Mouse (Mus musculus): ENCODE results near the gene Fars2. TPM values are rescaled to one million over a fixed set of nuclear protein-coding genes. Genes with fewer than 3 reads are reported as not detected.
A peak's percentile ranks its signal among the peaks of the same experiment; 100 is the strongest.
"Not testable (repeated sequence)": the region's sequence is repeated elsewhere in the genome, so short reads cannot be mapped to it uniquely, and the experiment has no call there.

Fars2 gene
- polyA plus RNA-seq, 1 experiment from 2014 or later = 28.9 TPM

DNA sequence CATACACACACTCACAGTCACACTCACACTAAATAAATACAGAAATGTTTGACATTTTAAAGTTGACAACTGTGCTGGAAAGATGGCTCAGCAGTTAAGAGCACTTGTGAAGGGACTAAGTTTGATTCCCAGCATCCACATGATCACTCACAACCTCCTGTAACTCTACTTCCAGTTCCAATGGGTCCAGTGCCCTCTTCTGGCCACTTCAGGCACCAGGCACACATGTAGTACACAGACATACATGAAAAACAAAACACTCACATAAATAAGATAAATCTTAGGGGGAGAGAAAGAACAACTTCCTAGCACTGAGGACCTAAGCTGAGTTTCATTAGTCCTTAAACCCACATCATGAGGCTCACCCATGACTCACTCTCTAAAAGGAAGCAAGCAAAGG is 302.1 kb downstream of the Fars2 start:
- H3K9ac ChIP-seq = no peak overlapping the region
- H3K4me1 ChIP-seq (replicated peaks) = no peaks in the 10 kb centered on the region
- H3K9me3 ChIP-seq = no peaks in the 10 kb centered on the region
- no peaks in the 10 kb centered on the region for H3K27me3 ChIP-seq
- no peaks in the 10 kb centered on the region for H3K36me3 ChIP-seq
- no peak overlapping the region for H3K4me2 ChIP-seq
- no peak overlapping the region for H3K4me3 ChIP-seq
- H3K27ac ChIP-seq (replicated peaks) = no peak overlapping the region
- ATAC-seq (ENCODE audit: low read depth) = no peak

DNA sequence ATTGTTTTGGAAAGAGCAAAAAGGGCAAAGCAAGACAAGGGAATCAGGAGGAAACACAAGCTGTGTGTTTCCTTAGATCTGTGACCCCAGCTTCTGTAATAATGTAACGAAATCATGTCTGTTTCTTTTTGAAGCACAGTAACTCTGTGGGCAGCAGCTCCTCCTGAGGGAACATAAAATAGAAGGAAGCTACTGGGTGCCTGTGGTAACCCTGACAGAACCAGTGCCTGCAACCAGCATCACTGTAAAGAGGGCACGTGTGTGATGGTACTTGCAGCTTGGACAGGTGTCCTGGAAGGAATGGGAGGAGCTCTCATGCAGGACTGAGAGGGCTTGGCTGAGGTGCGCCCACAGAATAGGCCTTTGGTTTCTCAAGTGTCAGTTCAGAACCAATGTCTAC is 305.2 kb downstream of the Fars2 start:
- no peak for ATAC-seq (ENCODE audit: low read depth)
- no peaks in the 10 kb centered on the region for H3K4me1 ChIP-seq (replicated peaks)
- no peaks in the 10 kb centered on the region for H3K9me3 ChIP-seq
- no peak overlapping the region for H3K9ac ChIP-seq
- no peak overlapping the region for H3K27ac ChIP-seq (replicated peaks)
- 81% methylated on average over 3 of the region's 3 CpGs for WGBS
- no peaks in the 10 kb centered on the region for H3K36me3 ChIP-seq
- H3K4me2 ChIP-seq = no peak overlapping the region
- H3K27me3 ChIP-seq = no peaks in the 10 kb centered on the region
- H3K4me3 ChIP-seq = no peak overlapping the region

- 25% methylated on average over 17 of the region's 17 CpGs for WGBS
- H3K36me3 ChIP-seq; ATAC-seq (ENCODE audit: low read depth): not testable (repeated sequence)
Measured at GRCm38 (mm10) chr13:36425824-36426705, 308.9 kb downstream of the Fars2 start.

GRCm38 (mm10) chr13:36429500-36430189 is 312.4 kb downstream of the Fars2 start:
- Histone ChIP-seq H3K4me3 (no peak overlapping the region), H3K27ac (replicated peaks) (no peak overlapping the region; the same call in 1 of the 2 replicates), H3K9me3 (no peaks in the 10 kb centered on the region), H3K36me3 (no peaks in the 10 kb centered on the region), H3K27me3 (no peaks in the 10 kb centered on the region), H3K9ac (no peak overlapping the region), H3K4me1 (replicated peaks) (peaks cover 9% of the 10 kb centered on the region; the same call in 1 of the 2 replicates), H3K4me2 (no peak overlapping the region)
- ATAC-seq (ENCODE audit: low read depth) = peak; percentile 70
- WGBS = 56% methylated on average over 7 of the region's 7 CpGs

More at GRCm38 (mm10) chr13:36425824-36426705, 308.9 kb downstream of the Fars2 start:
- H3K4me2 ChIP-seq; H3K4me1 ChIP-seq (replicated peaks); H3K27ac ChIP-seq (replicated peaks); H3K27me3 ChIP-seq; H3K9ac ChIP-seq; H3K4me3 ChIP-seq; H3K9me3 ChIP-seq: not testable (repeated sequence)

DNA sequence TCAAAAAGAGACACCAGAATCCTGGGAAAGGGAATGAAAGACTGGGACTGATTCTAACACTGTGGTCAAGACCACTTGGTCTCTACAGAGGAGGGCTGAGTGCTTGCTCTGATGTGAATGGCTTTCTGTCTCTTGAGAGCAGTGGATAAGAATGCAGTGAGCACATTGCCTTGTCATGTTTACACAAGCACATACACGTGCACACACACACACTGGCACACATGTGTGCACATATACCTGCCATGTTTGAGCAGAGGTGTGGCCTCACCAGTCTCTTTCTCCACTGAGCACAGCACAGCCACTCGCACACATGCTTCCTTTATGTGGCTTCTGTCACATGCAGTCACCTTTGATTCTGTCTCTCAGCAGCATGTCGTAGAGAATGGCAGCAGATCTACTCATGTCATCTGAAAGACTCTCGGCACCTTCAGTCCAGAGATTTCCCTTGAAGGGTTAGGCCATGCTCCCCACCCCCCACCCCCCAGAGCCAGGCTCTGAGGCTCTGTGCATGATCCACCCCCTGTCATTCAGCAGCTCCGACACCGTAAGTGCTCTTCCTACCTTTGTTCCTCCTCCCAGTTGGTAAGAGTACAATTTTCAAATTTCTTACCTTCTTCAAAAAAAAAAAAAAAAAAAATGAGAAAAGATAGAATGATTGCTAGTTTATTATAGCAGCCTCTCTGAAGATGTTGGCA is 313.4 kb downstream of the Fars2 start:
- Histone ChIP-seq H3K27me3 (no peaks in the 10 kb centered on the region), H3K4me1 (replicated peaks) (peaks cover 9% of the 10 kb centered on the region; the same call in 1 of the 2 replicates), H3K4me2 (no peak overlapping the region), H3K36me3 (no peaks in the 10 kb centered on the region), H3K9ac (no peak overlapping the region), H3K27ac (replicated peaks) (no peak overlapping the region; the same call in 1 of the 2 replicates), H3K4me3 (no peak overlapping the region), H3K9me3 (no peaks in the 10 kb centered on the region)
- WGBS = 73% methylated on average over 6 of the region's 6 CpGs
- peak; percentile 48; the same call in 1 of the 2 replicates for ATAC-seq (ENCODE audit: low read depth)

GRCm38 (mm10) chr13:36431974-36432518 is 314.8 kb downstream of the Fars2 start:
- Histone ChIP-seq H3K36me3 (no peaks in the 10 kb centered on the region), H3K9me3 (no peaks in the 10 kb centered on the region), H3K27ac (replicated peaks) (no peak overlapping the region), H3K9ac (no peak overlapping the region), H3K4me2 (no peak overlapping the region), H3K27me3 (no peaks in the 10 kb centered on the region), H3K4me3 (no peak overlapping the region), H3K4me1 (replicated peaks) (peaks cover 9% of the 10 kb centered on the region; the same call in 1 of the 2 replicates)
- ATAC-seq (ENCODE audit: low read depth) = no peak
- 87% methylated on average over 8 of the region's 8 CpGs for WGBS

DNA sequence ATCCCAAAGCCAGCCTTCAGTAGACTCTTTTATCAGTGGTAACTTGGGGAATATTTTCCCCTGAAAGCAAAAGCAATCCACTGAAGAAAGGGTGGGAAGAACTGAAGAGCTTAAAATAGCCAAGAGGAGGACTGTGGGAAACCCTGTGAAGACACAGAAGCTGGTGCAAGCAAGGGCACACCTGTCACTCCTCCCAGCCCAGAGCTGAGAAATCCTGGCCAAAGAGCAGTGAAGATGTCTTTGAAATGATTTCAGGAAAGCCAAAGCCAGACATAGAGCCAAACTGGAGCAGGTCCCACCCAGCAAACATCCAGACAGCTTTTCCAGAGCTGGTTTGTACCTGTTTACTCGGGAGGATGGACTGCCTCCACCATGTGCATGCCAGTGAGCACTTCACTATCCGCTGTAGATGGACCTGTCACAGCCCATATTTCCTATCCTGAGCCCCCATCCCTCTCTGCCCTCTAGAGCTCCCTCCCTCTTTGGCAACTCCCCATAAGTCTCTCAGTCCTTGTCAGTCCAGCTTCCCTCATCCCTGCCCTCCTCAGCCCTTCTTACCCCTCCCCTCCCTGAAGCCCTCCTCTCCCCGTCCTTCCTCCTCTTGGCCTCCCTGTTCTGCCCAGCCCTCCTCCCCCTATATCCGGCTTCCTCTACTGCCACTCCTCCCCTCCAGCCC is 327.7 kb downstream of the Fars2 start:
- no peak overlapping the region for H3K4me3 ChIP-seq
- ATAC-seq (ENCODE audit: low read depth) = no peak
- no peak overlapping the region for H3K9ac ChIP-seq
- no peak overlapping the region for H3K4me2 ChIP-seq
- 57% methylated on average over 4 of the region's 4 CpGs for WGBS
- peaks cover 10% of the 10 kb centered on the region; the same call in 1 of the 2 replicates for H3K27me3 ChIP-seq
- H3K9me3 ChIP-seq = no peaks in the 10 kb centered on the region
- H3K4me1 ChIP-seq (replicated peaks) = 0 out of 2 replicates have a peak, but pooled peaks cover 6% of the 10 kb centered on the region
- H3K36me3 ChIP-seq = no peaks in the 10 kb centered on the region
- no peak overlapping the region for H3K27ac ChIP-seq (replicated peaks)

DNA sequence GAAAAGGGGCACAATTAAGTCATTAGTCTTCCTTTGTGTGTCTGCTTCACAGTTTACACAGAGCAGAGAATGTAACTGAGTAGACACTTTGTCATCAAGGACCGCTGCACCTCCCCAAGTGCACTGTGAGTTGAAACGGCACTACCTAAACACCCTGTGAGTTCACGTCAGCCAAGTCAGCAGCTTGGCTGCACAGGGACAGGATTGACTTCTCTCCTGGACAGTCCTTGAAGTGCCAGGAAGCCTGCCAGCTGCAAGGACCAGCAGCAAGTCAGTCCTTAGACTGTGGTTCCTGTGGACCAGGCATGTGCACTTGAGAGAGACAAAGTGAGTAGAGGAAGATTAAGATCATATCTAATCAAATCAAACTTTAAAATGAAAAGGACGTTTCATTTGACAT is 330.7 kb downstream of the Fars2 start:
- Histone ChIP-seq H3K4me1 (replicated peaks) (0 out of 2 replicates have a peak, but pooled peaks cover 6% of the 10 kb centered on the region), H3K4me3 (no peak overlapping the region), H3K27ac (replicated peaks) (no peak overlapping the region), H3K4me2 (no peak overlapping the region), H3K9me3 (no peaks in the 10 kb centered on the region), H3K27me3 (peaks cover 11% of the 10 kb centered on the region; the same call in 1 of the 2 replicates), H3K9ac (no peak overlapping the region), H3K36me3 (no peaks in the 10 kb centered on the region)
- ATAC-seq (ENCODE audit: low read depth) = no peak
- WGBS = 29% methylated on average over 4 of the region's 4 CpGs

- H3K27ac ChIP-seq (replicated peaks) = no peak overlapping the region
- ATAC-seq (ENCODE audit: low read depth) = no peak
- H3K4me2 ChIP-seq = no peak overlapping the region
- H3K27me3 ChIP-seq = peaks cover 11% of the 10 kb centered on the region; the same call in 1 of the 2 replicates
- 0 out of 2 replicates have a peak, but pooled peaks cover 6% of the 10 kb centered on the region for H3K4me1 ChIP-seq (replicated peaks)
- no peak overlapping the region for H3K9ac ChIP-seq
- WGBS = 77% methylated on average over 7 of the region's 7 CpGs
- no peaks in the 10 kb centered on the region for H3K36me3 ChIP-seq
- H3K9me3 ChIP-seq = no peaks in the 10 kb centered on the region
- no peak overlapping the region for H3K4me3 ChIP-seq
Measured at GRCm38 (mm10) chr13:36448565-36448964, 331.4 kb downstream of the Fars2 start.

DNA sequence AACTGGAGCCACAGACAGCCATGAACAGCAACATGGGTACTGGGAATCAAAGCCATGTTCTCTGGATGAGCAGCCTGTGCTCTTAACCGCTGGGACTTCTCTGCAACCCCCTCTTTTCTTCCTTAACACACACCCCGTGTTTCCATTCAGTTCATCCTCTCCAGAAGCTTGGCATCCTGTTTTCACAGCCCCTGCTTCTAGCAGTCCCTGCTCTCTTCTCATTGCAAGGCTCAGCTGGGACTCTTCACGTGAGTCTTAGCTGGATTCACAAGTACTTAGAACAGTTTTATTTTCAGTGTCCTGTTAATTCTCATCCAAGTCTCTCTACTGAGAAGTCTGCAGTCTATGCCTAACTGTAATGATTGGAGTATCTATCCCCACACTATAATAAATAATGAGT is 334.2 kb downstream of the Fars2 start:
- Histone ChIP-seq H3K27me3 (0 out of 2 replicates have a peak, but pooled peaks cover 6% of the 10 kb centered on the region), H3K4me3 (no peak overlapping the region), H3K27ac (replicated peaks) (no peak overlapping the region), H3K4me2 (no peak overlapping the region), H3K4me1 (replicated peaks) (0 out of 2 replicates have a peak, but pooled peaks cover 6% of the 10 kb centered on the region), H3K9me3 (no peaks in the 10 kb centered on the region), H3K36me3 (no peaks in the 10 kb centered on the region), H3K9ac (no peak overlapping the region)
- WGBS = 74% methylated on average over 3 of the region's 3 CpGs
- no peak for ATAC-seq (ENCODE audit: low read depth)

- no peak overlapping the region for H3K4me3 ChIP-seq
- H3K27ac ChIP-seq (replicated peaks) = no peak overlapping the region
- H3K9ac ChIP-seq = no peak overlapping the region
- no peaks in the 10 kb centered on the region for H3K27me3 ChIP-seq
- no peaks in the 10 kb centered on the region for H3K4me1 ChIP-seq (replicated peaks)
- no peak overlapping the region for H3K4me2 ChIP-seq
- no peak for ATAC-seq (ENCODE audit: low read depth)
- no peaks in the 10 kb centered on the region for H3K9me3 ChIP-seq
- H3K36me3 ChIP-seq = no peaks in the 10 kb centered on the region
- 73% methylated on average over 3 of the region's 3 CpGs for WGBS
Measured at GRCm38 (mm10) chr13:36460473-36460872, 343.3 kb downstream of the Fars2 start.
